Mouse (Mus musculus): ENCODE results near the gene Hnrnpll. TPM values are rescaled to one million over a fixed set of nuclear protein-coding genes. Genes with fewer than 3 reads are reported as not detected.
"Not testable (repeated sequence)": the region's sequence is repeated elsewhere in the genome, so short reads cannot be mapped to it uniquely, and the experiment has no call there.

The Hnrnpll gene
- total RNA-seq, 1 experiment from 2014 or later = 66.2 TPM

GRCm38 (mm10) chr17:80059731-80060130 is 2.4 kb downstream of the Hnrnpll start:
- no peak for DNase-seq

- DNase-seq = no peak
Observed at GRCm38 (mm10) chr17:80058501-80058900, 3.6 kb downstream of the Hnrnpll start.

GRCm38 (mm10) chr17:80053931-80054734 is 8.0 kb downstream of the Hnrnpll start:
- DNase-seq = peak; percentile 49

GRCm38 (mm10) chr17:80051682-80052081 is 10.5 kb downstream of the Hnrnpll start:
- DNase-seq = no peak

- not testable (repeated sequence) for DNase-seq
Observed at GRCm38 (mm10) chr17:80049300-80049699, 12.8 kb downstream of the Hnrnpll start.

- peak; percentile 37 for DNase-seq
Observed at GRCm38 (mm10) chr17:80048230-80048629, 13.9 kb downstream of the Hnrnpll start.

GRCm38 (mm10) chr17:80041739-80042138 is 20.4 kb downstream of the Hnrnpll start:
- no peak for DNase-seq

GRCm38 (mm10) chr17:80028675-80029074 is 33.5 kb downstream of the Hnrnpll start:
- no peak for DNase-seq

GRCm38 (mm10) chr17:80026189-80026936 is 35.8 kb downstream of the Hnrnpll start:
- DNase-seq = no peak

- no peak for DNase-seq
Observed at GRCm38 (mm10) chr17:80022090-80022489, 40.0 kb downstream of the Hnrnpll start.

GRCm38 (mm10) chr17:80020495-80020894 is 41.6 kb downstream of the Hnrnpll start:
- no peak for DNase-seq

- DNase-seq = peak; percentile 47
Observed at GRCm38 (mm10) chr17:80018976-80019541, 43.1 kb downstream of the Hnrnpll start.

GRCm38 (mm10) chr17:80018239-80018975 is 43.7 kb downstream of the Hnrnpll start:
- no peak for DNase-seq

- peak; percentile 67 for DNase-seq
Observed at GRCm38 (mm10) chr17:80017389-80017788, 44.7 kb downstream of the Hnrnpll start.

- not testable (repeated sequence) for DNase-seq
Observed at GRCm38 (mm10) chr17:80016400-80016799, 45.7 kb downstream of the Hnrnpll start.

- DNase-seq = no peak
Observed at GRCm38 (mm10) chr17:80014361-80014809, 47.7 kb downstream of the Hnrnpll start.

GRCm38 (mm10) chr17:80009926-80010325 is 52.2 kb downstream of the Hnrnpll start:
- no peak for DNase-seq

GRCm38 (mm10) chr17:80008847-80009246 is 53.3 kb downstream of the Hnrnpll start:
- DNase-seq = peak; percentile 36

GRCm38 (mm10) chr17:80004345-80005239 is 57.5 kb downstream of the Hnrnpll start:
- DNase-seq = peak; percentile 91

GRCm38 (mm10) chr17:80003851-80004250 is 58.3 kb downstream of the Hnrnpll start:
- not testable (repeated sequence) for DNase-seq

GRCm38 (mm10) chr17:80002385-80002852 is 59.7 kb downstream of the Hnrnpll start:
- DNase-seq = no peak

Data from adrenal gland, postnatal 25 days (tissue).